Mouse (Mus musculus): ENCODE data around the gene Raf1.
A peak's percentile ranks its signal among the peaks of the same experiment; 100 is the strongest.

Raf1 gene

GRCm38 (mm10) chr6:115676452-115677128 is at the start of gene Raf1:
Gene Raf1 (minus strand): TSS chr6:115676635.
- peak; percentile 100 for DNase-seq (ENCODE audit: low read depth)

- DNase-seq (ENCODE audit: low read depth) = peak; percentile 56
These were observed 45.8 kb upstream of the Raf1 start for GRCm38 (mm10) chr6:115722246-115722645.

GRCm38 (mm10) chr6:115717715-115718558 is 41.5 kb upstream of the Raf1 start:
- peak; percentile 39 for DNase-seq (ENCODE audit: low read depth)

- peak; percentile 41 for DNase-seq (ENCODE audit: low read depth)
These were observed 40.7 kb upstream of the Raf1 start for GRCm38 (mm10) chr6:115717101-115717652.

GRCm38 (mm10) chr6:115711261-115711660 is 34.8 kb upstream of the Raf1 start:
- no peak for DNase-seq (ENCODE audit: low read depth)

- no peak for DNase-seq (ENCODE audit: low read depth)
These were observed 26.5 kb upstream of the Raf1 start for GRCm38 (mm10) chr6:115702901-115703300.

GRCm38 (mm10) chr6:115701302-115701701 is 24.9 kb upstream of the Raf1 start:
- DNase-seq (ENCODE audit: low read depth) = no peak

GRCm38 (mm10) chr6:115700778-115701177 is 24.3 kb upstream of the Raf1 start:
- DNase-seq (ENCODE audit: low read depth) = no peak

- no peak for DNase-seq (ENCODE audit: low read depth)
These were observed 22.3 kb upstream of the Raf1 start for GRCm38 (mm10) chr6:115698699-115699098.

- DNase-seq (ENCODE audit: low read depth) = peak; percentile 80
These were observed 21.5 kb upstream of the Raf1 start for GRCm38 (mm10) chr6:115697739-115698558.

- DNase-seq (ENCODE audit: low read depth) = no peak
These were observed 20.3 kb upstream of the Raf1 start for GRCm38 (mm10) chr6:115696707-115697215.

GRCm38 (mm10) chr6:115695124-115695523 is 18.7 kb upstream of the Raf1 start:
- DNase-seq (ENCODE audit: low read depth) = peak; percentile 20

- peak; percentile 48 for DNase-seq (ENCODE audit: low read depth)
These were observed 18.0 kb upstream of the Raf1 start for GRCm38 (mm10) chr6:115694441-115694842.

- DNase-seq (ENCODE audit: low read depth) = peak; percentile 31
These were observed 16.7 kb upstream of the Raf1 start for GRCm38 (mm10) chr6:115692963-115693730.

- no peak for DNase-seq (ENCODE audit: low read depth)
These were observed 15.9 kb upstream of the Raf1 start for GRCm38 (mm10) chr6:115692163-115692950.

- no peak for DNase-seq (ENCODE audit: low read depth)
These were observed 13.7 kb upstream of the Raf1 start for GRCm38 (mm10) chr6:115690105-115690504.

- no peak for DNase-seq (ENCODE audit: low read depth)
These were observed 12.2 kb upstream of the Raf1 start for GRCm38 (mm10) chr6:115688589-115688988.

- DNase-seq (ENCODE audit: low read depth) = no peak
These were observed 11.3 kb upstream of the Raf1 start for GRCm38 (mm10) chr6:115687753-115688152.

- peak; percentile 59 for DNase-seq (ENCODE audit: low read depth)
These were observed 8.6 kb upstream of the Raf1 start for GRCm38 (mm10) chr6:115684851-115685646.
